Mouse (Mus musculus) heart, adult 2 months (tissue): Measurements from ENCODE around the gene Tnni3.

Experiments used
- CTCF ChIP-seq: fragments of 200-600 bp; IDR thresholded peaks from 2 replicates; pipeline ENCODE4 v1.8.1; 2022; ENCODE audit warnings: antibody characterized with exemption, mild to moderate bottlenecking, moderate library complexity
- EP300 ChIP-seq: fragments of 200-500 bp; IDR thresholded peaks from 2 replicates; pipeline ENCODE4 v1.6.1; 2011; ENCODE audit warnings: low read depth, low read length, control low read depth; ENCODE audit not compliant: insufficient read depth

DNA sequence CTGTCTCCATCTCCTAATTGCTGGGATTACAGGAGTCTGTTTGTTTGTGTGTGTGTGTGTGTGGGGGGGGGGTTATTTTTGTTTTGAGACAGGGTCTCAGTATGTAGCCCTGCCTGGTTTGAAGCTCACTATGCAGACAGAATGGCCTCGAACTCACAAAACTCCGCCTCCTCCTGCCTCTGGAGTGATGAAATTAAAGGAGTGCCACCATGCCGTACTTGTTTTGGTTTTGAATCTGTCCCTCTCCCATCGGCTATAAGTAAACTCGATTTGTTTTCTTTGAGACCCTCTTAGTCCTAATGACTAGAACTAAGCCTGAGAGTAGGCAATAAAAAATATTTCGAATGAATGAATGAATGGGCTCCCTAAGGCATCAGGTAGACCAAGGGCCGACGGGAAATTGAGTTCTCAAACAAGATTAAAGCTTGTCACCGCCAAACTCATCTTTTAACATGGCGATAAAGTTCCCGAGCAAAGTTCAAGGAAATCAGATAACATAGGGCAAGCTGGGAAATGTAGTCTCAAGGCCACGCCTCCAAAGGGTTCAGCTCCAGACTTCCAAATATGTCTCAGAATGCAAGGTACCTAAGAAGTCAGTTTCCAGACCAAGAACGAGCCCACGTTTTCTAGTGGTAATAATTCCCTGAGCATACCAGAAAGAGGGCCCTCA is 21.5 kb downstream of the Tnni3 start:
- no peak for TF ChIP-seq EP300
- TF ChIP-seq CTCF: no peak
